In genomic region chr19:53971938-53972337, GRCm38 (mm10) we compare ENCODE assay signal across 14 mouse cellular contexts. TPM values are rescaled to one million over a fixed set of nuclear protein-coding genes. Genes with fewer than 3 reads are reported as not detected.
DNase-seq lines count a peak whose midpoint lies in the region; ATAC-seq and TF ChIP-seq lines count a peak whose summit lies in the region.
"Had no signal": no experiment of that assay in that cellular context is flagged by ENCODE, and none has a peak within 500 bp of the region (broad histone marks: within the 10 kb centered on the region; RNA-seq: fewer than 3 reads in every experiment).

No protein-coding gene starts in this region.

- H3K4me3 ChIP-seq in forebrain, embryonic 12.5 days (replicated peaks) = no peak overlapping the region
- H3K4me3 ChIP-seq in forebrain, embryonic 11.5 days (ENCODE audit: low read depth, low read length) = no peak overlapping the region
- H3K4me3 ChIP-seq in megakaryocyte, embryonic 14.5 days (replicated peaks) = peak overlapping the region; percentile 88
- no peak overlapping the region for H3K4me3 ChIP-seq in forebrain, postnatal 0 days (ENCODE audit: low read depth, low read length)
- H3K4me3 ChIP-seq: hindbrain, embryonic 13.5 days; neural tube, embryonic 15.5 days had no signal

- no peak for ATAC-seq in forebrain, embryonic 12.5 days (ENCODE audit: low FRiP score)
- ATAC-seq in forebrain, embryonic 11.5 days (replicated peaks; ENCODE audit: low FRiP score) = no peak
- no peak for ATAC-seq in megakaryocyte, adult 5-6 weeks (ENCODE audit: poor library complexity, severe bottlenecking)
- ATAC-seq in inflammation-experienced regulatory T-cells, adult 6 months = peak; percentile 92
- no peak for ATAC-seq in forebrain, postnatal 0 days

- DNase-seq in forebrain, embryonic 11.5 days (ENCODE audit: low spot score) = no peak
- peak; percentile 26 for DNase-seq in naive thymus-derived CD4-positive, alpha-beta T cell, adult 2 months (ENCODE audit: low read depth)
- DNase-seq in kidney, postnatal 14 days = no peak
- DNase-seq in forebrain, postnatal 0 days = no peak
- DNase-seq: cerebellum, adult 18-20 months; kidney, adult 11 months had no signal

- 92% methylated on average over 7 of the region's 7 CpGs for WGBS in forebrain, embryonic 12.5 days
- WGBS in forebrain, embryonic 11.5 days = 86% methylated on average over 7 of the region's 7 CpGs
- 86% methylated on average over 7 of the region's 7 CpGs for WGBS in forebrain, postnatal 0 days

- 0 out of 2 replicates have a peak, but pooled peaks cover 3% of the 10 kb centered on the region for H3K9me3 ChIP-seq in forebrain, embryonic 12.5 days
- no peaks in the 10 kb centered on the region for H3K9me3 ChIP-seq in forebrain, embryonic 11.5 days (ENCODE audit: control insufficient read depth, low read length)
- H3K9me3 ChIP-seq in megakaryocyte, embryonic 14.5 days = no peaks in the 10 kb centered on the region
- no peaks in the 10 kb centered on the region for H3K9me3 ChIP-seq in forebrain, postnatal 0 days (ENCODE audit: low read length)
- H3K9me3 ChIP-seq: G1E; hindbrain, embryonic 13.5 days; neural tube, embryonic 15.5 days had no signal

- no peak overlapping the region for H3K4me2 ChIP-seq in forebrain, embryonic 12.5 days
- H3K4me2 ChIP-seq in forebrain, embryonic 11.5 days (ENCODE audit: low read depth, low read length, severe bottlenecking) = no peak overlapping the region
- H3K4me2 ChIP-seq in forebrain, postnatal 0 days (ENCODE audit: low read depth) = no peak overlapping the region
- H3K4me2 ChIP-seq: hindbrain, embryonic 13.5 days; neural tube, embryonic 15.5 days had no signal

- no peaks in the 10 kb centered on the region for H3K4me1 ChIP-seq in forebrain, embryonic 12.5 days
- H3K4me1 ChIP-seq in forebrain, embryonic 11.5 days (replicated peaks; ENCODE audit: control insufficient read depth, insufficient read depth, low read length) = no peaks in the 10 kb centered on the region
- H3K4me1 ChIP-seq in megakaryocyte, embryonic 14.5 days = peaks cover 53% of the 10 kb centered on the region
- no peaks in the 10 kb centered on the region for H3K4me1 ChIP-seq in forebrain, postnatal 0 days (ENCODE audit: insufficient read depth)

- H3K27ac ChIP-seq in forebrain, embryonic 12.5 days = peak overlapping the region; percentile 31; the same call in 1 of the 2 replicates
- H3K27ac ChIP-seq in forebrain, embryonic 11.5 days (ENCODE audit: low read depth, low read length) = no peak overlapping the region
- no peak overlapping the region for H3K27ac ChIP-seq in forebrain, postnatal 0 days (ENCODE audit: low read depth, low read length)
- H3K27ac ChIP-seq: hindbrain, embryonic 13.5 days; macrophage; neural tube, embryonic 15.5 days had no signal

- TF ChIP-seq CTCF in forebrain, postnatal 0 days (IDR thresholded peaks at IDR 0.05; ENCODE audit: low read depth) = no peak

- peaks cover 5% of the 10 kb centered on the region for H3K36me3 ChIP-seq in forebrain, embryonic 12.5 days (replicated peaks)
- H3K36me3 ChIP-seq in forebrain, embryonic 11.5 days (ENCODE audit: control insufficient read depth, insufficient read depth, low read length) = no peaks in the 10 kb centered on the region
- peaks cover 16% of the 10 kb centered on the region for H3K36me3 ChIP-seq in megakaryocyte, embryonic 14.5 days (replicated peaks; ENCODE audit: low read length)
- no peaks in the 10 kb centered on the region for H3K36me3 ChIP-seq in forebrain, postnatal 0 days (ENCODE audit: insufficient read depth)

- H3K27me3 ChIP-seq in forebrain, embryonic 12.5 days = no peaks in the 10 kb centered on the region
- no peaks in the 10 kb centered on the region for H3K27me3 ChIP-seq in forebrain, embryonic 11.5 days (ENCODE audit: control insufficient read depth, insufficient read depth, low read length)
- H3K27me3 ChIP-seq in megakaryocyte, embryonic 14.5 days (replicated peaks) = no peaks in the 10 kb centered on the region
- H3K27me3 ChIP-seq in forebrain, postnatal 0 days (ENCODE audit: insufficient read depth, low read length) = no peaks in the 10 kb centered on the region
- H3K27me3 ChIP-seq: hindbrain, embryonic 13.5 days; neural tube, embryonic 15.5 days had no signal

- H3K9ac ChIP-seq in forebrain, embryonic 12.5 days = no peak overlapping the region
- no peak overlapping the region for H3K9ac ChIP-seq in forebrain, embryonic 11.5 days (ENCODE audit: low read length)
- no peak overlapping the region for H3K9ac ChIP-seq in forebrain, postnatal 0 days
- H3K9ac ChIP-seq: hindbrain, embryonic 13.5 days; neural tube, embryonic 15.5 days had no signal

RNA-seq across cellular contexts. Expression of gene Bbip1, which starts 27.5 kb away (rescaled TPM):
- 138 and 139 TPM in 2 replicates for polyA plus RNA-seq in forebrain, embryonic 12.5 days (2016; fragmentation: Nextera tagmentation; extraction: Ambion mirVana)
- 127 and 138 TPM in 2 replicates for polyA plus RNA-seq in forebrain, embryonic 11.5 days (2014; fragmentation: Nextera tagmentation; extraction: Ambion mirVana)
- 5.1 TPM in 1 of 2 replicates, not detected in the other for polyA plus RNA-seq in megakaryocyte, embryonic 14.5 days (2012; ENCODE audit: insufficient read depth, low replicate concordance)
- total RNA-seq in megakaryocyte, adult 5-6 weeks (2015) = 154 and 163 TPM in 2 replicates
- total RNA-seq in megakaryocyte, adult 5-6 weeks (2017) = 77.1 and 79.1 TPM in 2 replicates
- polyA plus RNA-seq in inflammation-experienced regulatory T-cells, adult 6 months (2017; shearing (Covaris generic)) = 100 to 1,000 TPM; 120 to 123 (median 121) TPM
- total RNA-seq in forebrain, postnatal 0 days (2014; rRNA removed) = 138 and 189 TPM in 2 replicates
- 196 and 240 TPM in 2 replicates for polyA plus RNA-seq in forebrain, postnatal 0 days (2015; fragmentation: Nextera tagmentation; extraction: Ambion mirVana)

RNA-seq across cellular contexts. Expression of gene Shoc2, which starts 27.8 kb away (rescaled TPM):
- 76.2 and 77.4 TPM in 2 replicates for polyA plus RNA-seq in forebrain, embryonic 12.5 days (2016; fragmentation: Nextera tagmentation; extraction: Ambion mirVana)
- polyA plus RNA-seq in forebrain, embryonic 11.5 days (2014; fragmentation: Nextera tagmentation; extraction: Ambion mirVana) = 82.5 and 85.8 TPM in 2 replicates
- polyA plus RNA-seq in megakaryocyte, embryonic 14.5 days (2012; ENCODE audit: insufficient read depth, low replicate concordance) = 1.6 TPM in 1 of 2 replicates, not detected in the other
- total RNA-seq in megakaryocyte, adult 5-6 weeks (2015) = 67.1 and 67.3 TPM in 2 replicates
- total RNA-seq in megakaryocyte, adult 5-6 weeks (2017) = 67.6 and 70.3 TPM in 2 replicates
- 10 to 100 TPM; 74.2 to 76.2 (median 74.6) TPM for polyA plus RNA-seq in inflammation-experienced regulatory T-cells, adult 6 months (2017; shearing (Covaris generic))
- 83.3 and 101 TPM in 2 replicates for total RNA-seq in forebrain, postnatal 0 days (2014; rRNA removed)
- polyA plus RNA-seq in forebrain, postnatal 0 days (2015; fragmentation: Nextera tagmentation; extraction: Ambion mirVana) = 38.6 and 49.6 TPM in 2 replicates

Comparison
In these comparisons a context has a peak if more than half of its experiments do, and no peak if none do; other contexts are left out.
1. RNA of gene Bbip1, which starts 27.5 kb away (polyA plus RNA-seq): 196 to 240 TPM in forebrain, postnatal 0 days, 138 to 139 TPM in forebrain, embryonic 12.5 days, 127 to 138 TPM in forebrain, embryonic 11.5 days and 120 to 123 TPM in inflammation-experienced regulatory T-cells, adult 6 months; 5.1 TPM in megakaryocyte, embryonic 14.5 days; every median in the first group is over 10 times any median in the second.
2. RNA of gene Shoc2, which starts 27.8 kb away (polyA plus RNA-seq): 82.5 to 85.8 TPM in forebrain, embryonic 11.5 days, 76.2 to 77.4 TPM in forebrain, embryonic 12.5 days, 74.2 to 76.2 TPM in inflammation-experienced regulatory T-cells, adult 6 months and 38.6 to 49.6 TPM in forebrain, postnatal 0 days; 1.6 TPM in megakaryocyte, embryonic 14.5 days; every median in the first group is over 10 times any median in the second.